Mouse (Mus musculus): Measurements from ENCODE around the gene Cldnd1. TPM values are rescaled to one million over a fixed set of nuclear protein-coding genes. Genes with fewer than 3 reads are reported as not detected.
A peak's percentile ranks its signal among the peaks of the same experiment; 100 is the strongest.

Cldnd1 gene
- polyA plus RNA-seq (2014; fragmentation: Nextera tagmentation; extraction: Ambion mirVana), result 113 and 122 TPM in 2 replicates

- Histone ChIP-seq H3K36me3 (ENCODE audit: control insufficient read depth, insufficient read depth, low read length) (peaks cover 14% of the 10 kb centered on the region; the same call in 1 of the 2 replicates), H3K4me3 (ENCODE audit: low read depth, low read length) (peak within 1 kb of the TSS; percentile 72), H3K27me3 (ENCODE audit: control insufficient read depth, insufficient read depth, low read length) (no peaks in the 10 kb centered on the region), H3K4me2 (peak within 1 kb of the TSS; percentile 80), H3K4me1 (ENCODE audit: control insufficient read depth, insufficient read depth, low read length) (peaks cover 5% of the 10 kb centered on the region), H3K27ac (ENCODE audit: low read depth, low read length) (peak within 1 kb of the TSS; percentile 85), H3K9ac (ENCODE audit: low read depth, low read length) (peak within 1 kb of the TSS; percentile 83), H3K9me3 (replicated peaks; ENCODE audit: control insufficient read depth, low read length) (no peaks in the 10 kb centered on the region)
- 2% methylated on average over 35 of the region's 35 CpGs for WGBS (ENCODE audit: insufficient replicate concordance)
- ATAC-seq (replicated peaks; ENCODE audit: insufficient number of reproducible peaks, low FRiP score, low TSS enrichment), result peak; percentile 100
These were observed at the start of gene Cldnd1 for GRCm38 (mm10) chr16:58727477-58728131. TSS of gene Cldnd1 (plus strand) at chr16:58727910.

- H3K4me2 ChIP-seq, result no peak overlapping the region
- no peak overlapping the region for H3K4me3 ChIP-seq (ENCODE audit: low read depth, low read length)
- WGBS (ENCODE audit: insufficient replicate concordance), result 51% methylated on average over 7 of the region's 7 CpGs
- H3K27ac ChIP-seq (ENCODE audit: low read depth, low read length), result no peak overlapping the region
- ATAC-seq (replicated peaks; ENCODE audit: insufficient number of reproducible peaks, low FRiP score, low TSS enrichment), result 0 out of 2 replicates have a peak, but pooled peaks have one; percentile 32
- no peaks in the 10 kb centered on the region for H3K4me1 ChIP-seq (ENCODE audit: control insufficient read depth, insufficient read depth, low read length)
- no peaks in the 10 kb centered on the region for H3K9me3 ChIP-seq (replicated peaks; ENCODE audit: control insufficient read depth, low read length)
- H3K36me3 ChIP-seq (ENCODE audit: control insufficient read depth, insufficient read depth, low read length), result peaks cover 18% of the 10 kb centered on the region
- H3K9ac ChIP-seq (ENCODE audit: low read depth, low read length), result no peak overlapping the region
- no peaks in the 10 kb centered on the region for H3K27me3 ChIP-seq (ENCODE audit: control insufficient read depth, insufficient read depth, low read length)
These were observed 49.0 kb upstream of the Cldnd1 start for GRCm38 (mm10) chr16:58678660-58679059.

- H3K4me2 ChIP-seq, result no peak overlapping the region
- no peaks in the 10 kb centered on the region for H3K27me3 ChIP-seq (ENCODE audit: control insufficient read depth, insufficient read depth, low read length)
- no peak overlapping the region for H3K4me3 ChIP-seq (ENCODE audit: low read depth, low read length)
- no peaks in the 10 kb centered on the region for H3K4me1 ChIP-seq (ENCODE audit: control insufficient read depth, insufficient read depth, low read length)
- no peaks in the 10 kb centered on the region for H3K9me3 ChIP-seq (replicated peaks; ENCODE audit: control insufficient read depth, low read length)
- peaks cover 10% of the 10 kb centered on the region for H3K36me3 ChIP-seq (ENCODE audit: control insufficient read depth, insufficient read depth, low read length)
- ATAC-seq (replicated peaks; ENCODE audit: insufficient number of reproducible peaks, low FRiP score, low TSS enrichment), result no peak
- WGBS (ENCODE audit: insufficient replicate concordance), result 89% methylated on average over 6 of the region's 6 CpGs
- no peak overlapping the region for H3K27ac ChIP-seq (ENCODE audit: low read depth, low read length)
- H3K9ac ChIP-seq (ENCODE audit: low read depth, low read length), result no peak overlapping the region
These were observed 45.7 kb upstream of the Cldnd1 start for GRCm38 (mm10) chr16:58682046-58682445.

GRCm38 (mm10) chr16:58682870-58683269 lies 44.8 kb upstream of the Cldnd1 start:
- H3K9me3 ChIP-seq (replicated peaks; ENCODE audit: control insufficient read depth, low read length), result no peaks in the 10 kb centered on the region
- H3K36me3 ChIP-seq (ENCODE audit: control insufficient read depth, insufficient read depth, low read length), result peaks cover 8% of the 10 kb centered on the region
- ATAC-seq (replicated peaks; ENCODE audit: insufficient number of reproducible peaks, low FRiP score, low TSS enrichment), result no peak
- H3K9ac ChIP-seq (ENCODE audit: low read depth, low read length), result no peak overlapping the region
- H3K4me3 ChIP-seq (ENCODE audit: low read depth, low read length), result no peak overlapping the region
- H3K27me3 ChIP-seq (ENCODE audit: control insufficient read depth, insufficient read depth, low read length), result no peaks in the 10 kb centered on the region
- WGBS (ENCODE audit: insufficient replicate concordance), result 74% methylated on average over 7 of the region's 7 CpGs
- no peak overlapping the region for H3K4me2 ChIP-seq
- no peaks in the 10 kb centered on the region for H3K4me1 ChIP-seq (ENCODE audit: control insufficient read depth, insufficient read depth, low read length)
- H3K27ac ChIP-seq (ENCODE audit: low read depth, low read length), result no peak overlapping the region

- H3K4me1 ChIP-seq (ENCODE audit: control insufficient read depth, insufficient read depth, low read length), result no peaks in the 10 kb centered on the region
- H3K27me3 ChIP-seq (ENCODE audit: control insufficient read depth, insufficient read depth, low read length), result no peaks in the 10 kb centered on the region
- 93% methylated on average over 4 of the region's 4 CpGs for WGBS (ENCODE audit: insufficient replicate concordance)
- ATAC-seq (replicated peaks; ENCODE audit: insufficient number of reproducible peaks, low FRiP score, low TSS enrichment), result no peak
- peaks cover 6% of the 10 kb centered on the region; the same call in 1 of the 2 replicates for H3K36me3 ChIP-seq (ENCODE audit: control insufficient read depth, insufficient read depth, low read length)
- H3K4me3 ChIP-seq (ENCODE audit: low read depth, low read length), result no peak overlapping the region
- H3K9me3 ChIP-seq (replicated peaks; ENCODE audit: control insufficient read depth, low read length), result no peaks in the 10 kb centered on the region
- no peak overlapping the region for H3K27ac ChIP-seq (ENCODE audit: low read depth, low read length)
- no peak overlapping the region for H3K9ac ChIP-seq (ENCODE audit: low read depth, low read length)
- H3K4me2 ChIP-seq, result no peak overlapping the region
These were observed 43.8 kb upstream of the Cldnd1 start for GRCm38 (mm10) chr16:58683911-58684310.

GRCm38 (mm10) chr16:58684537-58684936 lies 43.2 kb upstream of the Cldnd1 start:
- Histone ChIP-seq H3K27me3 (ENCODE audit: control insufficient read depth, insufficient read depth, low read length) (no peaks in the 10 kb centered on the region), H3K9me3 (replicated peaks; ENCODE audit: control insufficient read depth, low read length) (no peaks in the 10 kb centered on the region), H3K27ac (ENCODE audit: low read depth, low read length) (no peak overlapping the region), H3K4me1 (ENCODE audit: control insufficient read depth, insufficient read depth, low read length) (no peaks in the 10 kb centered on the region), H3K9ac (ENCODE audit: low read depth, low read length) (no peak overlapping the region), H3K4me2 (no peak overlapping the region), H3K36me3 (ENCODE audit: control insufficient read depth, insufficient read depth, low read length) (peaks cover 6% of the 10 kb centered on the region; the same call in 1 of the 2 replicates), H3K4me3 (ENCODE audit: low read depth, low read length) (no peak overlapping the region)
- ATAC-seq (replicated peaks; ENCODE audit: insufficient number of reproducible peaks, low FRiP score, low TSS enrichment), result no peak

- H3K9me3 ChIP-seq (replicated peaks; ENCODE audit: control insufficient read depth, low read length), result no peaks in the 10 kb centered on the region
- no peaks in the 10 kb centered on the region for H3K4me1 ChIP-seq (ENCODE audit: control insufficient read depth, insufficient read depth, low read length)
- no peaks in the 10 kb centered on the region for H3K27me3 ChIP-seq (ENCODE audit: control insufficient read depth, insufficient read depth, low read length)
- no peak overlapping the region; the same call in 1 of the 2 replicates for H3K4me2 ChIP-seq
- no peak overlapping the region for H3K4me3 ChIP-seq (ENCODE audit: low read depth, low read length)
- peak; percentile 61; the same call in 1 of the 2 replicates for ATAC-seq (replicated peaks; ENCODE audit: insufficient number of reproducible peaks, low FRiP score, low TSS enrichment)
- peaks cover 4% of the 10 kb centered on the region; the same call in 1 of the 2 replicates for H3K36me3 ChIP-seq (ENCODE audit: control insufficient read depth, insufficient read depth, low read length)
- 56% methylated on average over 20 of the region's 20 CpGs for WGBS (ENCODE audit: insufficient replicate concordance)
- H3K27ac ChIP-seq (ENCODE audit: low read depth, low read length), result no peak overlapping the region
- H3K9ac ChIP-seq (ENCODE audit: low read depth, low read length), result no peak overlapping the region
These were observed 41.9 kb upstream of the Cldnd1 start for GRCm38 (mm10) chr16:58685548-58686537.

- 93% methylated on average over 1 of the region's 1 CpGs for WGBS (ENCODE audit: insufficient replicate concordance)
- no peak overlapping the region for H3K4me3 ChIP-seq (ENCODE audit: low read depth, low read length)
- no peaks in the 10 kb centered on the region for H3K4me1 ChIP-seq (ENCODE audit: control insufficient read depth, insufficient read depth, low read length)
- no peak for ATAC-seq (replicated peaks; ENCODE audit: insufficient number of reproducible peaks, low FRiP score, low TSS enrichment)
- H3K9me3 ChIP-seq (replicated peaks; ENCODE audit: control insufficient read depth, low read length), result no peaks in the 10 kb centered on the region
- no peaks in the 10 kb centered on the region for H3K36me3 ChIP-seq (ENCODE audit: control insufficient read depth, insufficient read depth, low read length)
- no peak overlapping the region for H3K27ac ChIP-seq (ENCODE audit: low read depth, low read length)
- H3K9ac ChIP-seq (ENCODE audit: low read depth, low read length), result no peak overlapping the region
- H3K27me3 ChIP-seq (ENCODE audit: control insufficient read depth, insufficient read depth, low read length), result no peaks in the 10 kb centered on the region
- H3K4me2 ChIP-seq, result no peak overlapping the region
These were observed 39.2 kb upstream of the Cldnd1 start for GRCm38 (mm10) chr16:58688534-58688933.

Data from heart, embryonic 11.5 days (tissue).